Mouse (Mus musculus) heart, postnatal 25 days (tissue): ENCODE data around the gene Ehf. TPM values are rescaled to one million over a fixed set of nuclear protein-coding genes. Genes with fewer than 3 reads are reported as not detected.

ENCODE experiments used
- DNase-seq: peaks from one replicate; pipeline ENCODE4 v3.0.0; 2022; ENCODE audit warnings: low spot score
- intact Hi-C: fragments of 180-260 bp; cut with DNase I; formaldehyde crosslinking; loops from one replicate; pipeline ENCODE4 v1.15.1; 2025
- total RNA-seq, 2 experiments: library from RNA; stranded (reverse); gene quantifications; 2 replicates each; pipeline ENCODE4 v1.2.3; 2021

Ehf gene
- not detected for total RNA-seq

GRCm38 (mm10) chr2:103303132-103303531 lies at the start of gene Ehf:
Gene Ehf, minus strand, starts transcription at chr2:103303278.
- intact Hi-C loops: no loop called here
- no peak for DNase-seq

GRCm38 (mm10) chr2:103347417-103347891 lies 44.4 kb upstream of the Ehf start:
- intact Hi-C loops: loop anchor here (2.0 to 10.0 kb wide), 3 partner anchors 261 to 665 kb away; no protein-coding TSS in a partner anchor
- DNase-seq: no peak

GRCm38 (mm10) chr2:103346751-103347289 lies 43.7 kb upstream of the Ehf start:
- DNase-seq: no peak
- intact Hi-C loops: loop anchor here (2.0 to 10.0 kb wide), 3 partner anchors 260 to 665 kb away; no protein-coding TSS in a partner anchor

- intact Hi-C loops: loop anchor here (10.0 kb wide), 1 partner anchor 319 kb away; no protein-coding TSS in a partner anchor
- DNase-seq: no peak
These were observed 40.5 kb upstream of the Ehf start for GRCm38 (mm10) chr2:103343611-103344010.

GRCm38 (mm10) chr2:103342123-103342522 lies 39.0 kb upstream of the Ehf start:
- intact Hi-C loops: loop anchor here (10.0 kb wide), 1 partner anchor 317 kb away; no protein-coding TSS in a partner anchor
- no peak for DNase-seq

- intact Hi-C loops: loop anchor here (10.0 kb wide), 1 partner anchor 317 kb away; no protein-coding TSS in a partner anchor
These were observed 38.4 kb upstream of the Ehf start for GRCm38 (mm10) chr2:103341375-103341971.

GRCm38 (mm10) chr2:103338706-103339105 lies 35.6 kb upstream of the Ehf start:
- intact Hi-C loops: no loop called here
- DNase-seq: no peak

More at GRCm38 (mm10) chr2:103341375-103341971, 38.4 kb upstream of the Ehf start:
- DNase-seq: no peak

GRCm38 (mm10) chr2:103337370-103337769 lies 34.3 kb upstream of the Ehf start:
- intact Hi-C loops: no loop called here
- no peak for DNase-seq

- intact Hi-C loops: no loop called here
- DNase-seq: no peak
These were observed 33.5 kb upstream of the Ehf start for GRCm38 (mm10) chr2:103336621-103337020.

GRCm38 (mm10) chr2:103336000-103336399 lies 32.9 kb upstream of the Ehf start:
- DNase-seq: no peak
- intact Hi-C loops: no loop called here

GRCm38 (mm10) chr2:103331666-103332191 lies 28.7 kb upstream of the Ehf start:
- DNase-seq: no peak
- intact Hi-C loops: no loop called here

- no peak for DNase-seq
- intact Hi-C loops: no loop called here
These were observed 25.7 kb upstream of the Ehf start for GRCm38 (mm10) chr2:103328731-103329130.

GRCm38 (mm10) chr2:103325301-103326048 lies 22.4 kb upstream of the Ehf start:
- no peak for DNase-seq
- intact Hi-C loops: no loop called here

- intact Hi-C loops: no loop called here
These were observed 21.2 kb upstream of the Ehf start for GRCm38 (mm10) chr2:103324320-103324719.

GRCm38 (mm10) chr2:103322171-103322570 lies 19.1 kb upstream of the Ehf start:
- no peak for DNase-seq

More at GRCm38 (mm10) chr2:103324320-103324719, 21.2 kb upstream of the Ehf start:
- DNase-seq: no peak

GRCm38 (mm10) chr2:103321638-103322037 lies 18.6 kb upstream of the Ehf start:
- intact Hi-C loops: no loop called here
- DNase-seq: no peak

More at GRCm38 (mm10) chr2:103322171-103322570, 19.1 kb upstream of the Ehf start:
- intact Hi-C loops: no loop called here

- DNase-seq: no peak
- intact Hi-C loops: no loop called here
These were observed 10.9 kb upstream of the Ehf start for GRCm38 (mm10) chr2:103314002-103314401.

- intact Hi-C loops: no loop called here
- no peak for DNase-seq
These were observed 9.6 kb upstream of the Ehf start for GRCm38 (mm10) chr2:103312640-103313039.

GRCm38 (mm10) chr2:103310663-103311062 lies 7.6 kb upstream of the Ehf start:
- intact Hi-C loops: no loop called here
- no peak for DNase-seq

GRCm38 (mm10) chr2:103306686-103307085 lies 3.6 kb upstream of the Ehf start:
- intact Hi-C loops: no loop called here
- DNase-seq: no peak
